Mouse (Mus musculus): ENCODE results near the gene 4930432M17Rik.

DNA sequence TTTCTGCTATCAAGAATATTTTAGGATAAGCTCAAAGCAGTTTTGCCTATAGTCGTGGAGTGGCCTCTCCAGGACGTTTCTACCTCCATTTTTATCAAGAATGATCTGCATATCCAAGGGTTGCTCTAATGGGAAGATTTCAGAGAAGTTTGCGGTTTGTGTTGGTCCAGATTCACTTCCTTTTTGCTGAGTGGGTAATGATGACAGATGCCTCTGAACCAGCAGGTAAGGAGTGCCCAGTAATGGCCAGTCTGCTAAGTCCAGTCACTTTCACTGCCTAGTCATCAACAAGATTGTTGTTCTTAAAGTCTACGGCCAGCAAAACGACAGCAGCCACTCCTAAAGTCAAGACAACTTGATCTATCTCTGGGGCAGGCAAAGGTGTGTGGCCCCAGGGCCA is 32.8 kb upstream of the 4930432M17Rik start:
- no peak for TF ChIP-seq CTCF (IDR thresholded peaks at IDR 0.05; ENCODE audit: extremely low read depth, insufficient read length, insufficient replicate concordance, low read depth, low read length)
- no peak for TF ChIP-seq POLR2A (IDR thresholded peaks at IDR 0.05; ENCODE audit: low read depth, low read length)
